Mouse (Mus musculus) megakaryocyte-erythroid progenitor cell, adult 5-6 weeks (primary cell): Measurements from ENCODE around the gene Smcr8. TPM values are rescaled to one million over a fixed set of nuclear protein-coding genes. Genes with fewer than 3 reads are reported as not detected.

Source experiments
- ATAC-seq: replicated peaks from 2 replicates; pipeline ENCODE4 v1.8.0; 2016; ENCODE audit warnings: mild to moderate bottlenecking, inconsistent platforms; ENCODE audit not compliant: severe bottlenecking, poor library complexity, low FRiP score, low TSS enrichment
- total RNA-seq, 2 experiments: library from RNA; stranded (forward) in 1 of 2; stranded (reverse) in 1 of 2; fragments of 200-1000, 215-1000 nt in 1 of 2; fragments of >200 nt in 1 of 2; fragmentation: Nextera tagmentation in 1 of 2; gene quantifications; 2 replicates each; pipeline ENCODE4 v1.2.3; 2014 to 2017

Gene Smcr8
- total RNA-seq (2014; fragmentation: Nextera tagmentation) = 18.5 and 21.5 TPM in 2 replicates
- total RNA-seq (2017) = 11.7 and 11.9 TPM in 2 replicates

GRCm38 (mm10) chr11:60776829-60777740, at the start of gene Smcr8, which contains the start of gene Top3a:
TSS of gene Smcr8 (plus strand) at chr11:60777524.
TSS of gene Top3a (minus strand) at chr11:60777365.
- peak; percentile 93 for ATAC-seq

DNA sequence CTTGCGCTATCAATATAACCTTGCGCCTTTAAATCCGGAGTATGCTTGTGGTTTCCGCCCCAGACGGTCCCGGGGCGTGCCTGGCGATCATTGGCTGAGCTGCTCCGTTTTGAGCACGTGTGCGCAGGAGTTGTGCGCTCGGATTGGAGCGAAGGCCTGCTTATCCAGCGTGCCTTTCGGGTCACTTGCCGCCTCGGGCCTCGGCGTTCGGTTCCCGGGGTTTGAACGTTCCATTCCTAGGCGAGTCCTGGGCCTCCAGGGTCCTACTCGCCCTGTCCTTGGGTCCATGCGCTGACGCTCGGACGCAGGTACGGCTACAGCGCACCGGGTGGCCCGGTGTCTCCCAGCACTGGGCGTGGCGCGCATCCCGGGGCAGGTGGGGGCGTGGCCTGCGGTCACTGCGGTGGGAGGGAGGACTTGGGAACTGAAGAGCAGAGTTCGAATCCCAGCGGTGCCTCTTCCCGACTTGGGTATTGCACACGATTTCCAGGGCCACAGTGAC, 49.0 kb upstream of the Smcr8 start, which contains the start of gene Mief2:
TSS of gene Mief2 (plus strand) at position 139 of the 502 bp plus-strand sequence.
- ATAC-seq = peak; percentile 88

GRCm38 (mm10) chr11:60729217-60729641, 48.1 kb upstream of the Smcr8 start:
- no peak for ATAC-seq

GRCm38 (mm10) chr11:60730169-60730568, 47.2 kb upstream of the Smcr8 start:
- ATAC-seq = no peak

DNA sequence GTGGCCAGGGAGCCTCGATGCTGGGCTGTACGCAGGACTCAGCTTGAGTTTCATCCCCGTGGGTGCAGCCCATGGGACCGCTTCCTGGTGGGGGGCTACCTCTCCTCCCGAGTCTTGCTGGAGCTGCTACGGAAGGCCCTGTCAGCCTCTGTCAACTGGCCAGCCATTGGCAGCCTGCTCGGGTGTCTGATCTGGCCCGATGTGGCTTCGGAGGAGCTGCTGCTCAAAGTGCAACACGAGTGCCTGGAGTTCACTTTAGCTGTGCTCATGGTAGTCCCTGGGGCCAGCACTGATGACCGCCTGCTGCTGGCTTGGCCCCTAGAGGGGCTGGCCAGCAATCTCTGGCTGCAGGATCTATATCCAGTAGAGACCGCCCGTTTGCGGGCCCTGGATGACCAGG, 46.1 kb upstream of the Smcr8 start:
- no peak for ATAC-seq

GRCm38 (mm10) chr11:60734206-60734605, 43.1 kb upstream of the Smcr8 start:
- no peak for ATAC-seq

DNA sequence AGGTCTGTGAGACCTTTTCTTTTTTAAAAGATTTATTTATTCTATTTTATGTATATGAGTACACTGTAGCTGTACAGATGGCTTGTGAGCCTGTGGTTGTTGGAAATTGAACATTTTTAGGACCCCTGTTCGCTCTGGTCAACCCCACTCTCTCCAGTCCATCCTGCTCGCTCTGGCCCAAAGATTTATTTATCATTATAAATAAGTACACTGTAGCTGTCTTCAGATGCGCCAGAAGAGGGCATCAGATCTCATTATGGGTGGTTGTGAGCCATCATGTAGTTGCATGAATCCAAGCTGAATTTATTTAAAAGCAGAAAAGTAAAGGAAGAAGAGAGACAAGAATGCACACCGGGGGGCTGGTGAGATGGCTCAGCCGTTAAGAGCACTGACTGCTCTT, 42.1 kb upstream of the Smcr8 start:
- ATAC-seq = no peak

DNA sequence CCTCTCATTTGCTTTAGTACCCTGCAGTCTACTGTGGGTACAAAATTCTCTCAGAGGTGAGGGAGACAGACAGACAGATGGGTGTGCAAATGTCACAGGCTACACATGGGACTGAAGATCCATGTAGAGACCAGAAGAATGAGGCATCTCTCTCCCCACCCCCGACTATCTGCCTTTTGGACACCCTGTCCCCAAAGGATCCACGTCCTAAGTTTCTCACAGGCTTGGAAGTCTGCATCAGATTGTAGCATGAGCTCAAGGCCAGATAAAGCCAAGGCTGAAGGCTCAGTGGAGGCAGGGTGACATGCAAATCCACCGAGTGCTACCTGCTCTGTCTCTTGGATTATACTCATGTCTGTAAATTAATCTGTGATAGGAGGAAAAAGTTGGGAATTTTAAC, 40.8 kb upstream of the Smcr8 start:
- ATAC-seq = no peak

GRCm38 (mm10) chr11:60737450-60737849, 39.9 kb upstream of the Smcr8 start:
- no peak for ATAC-seq

DNA sequence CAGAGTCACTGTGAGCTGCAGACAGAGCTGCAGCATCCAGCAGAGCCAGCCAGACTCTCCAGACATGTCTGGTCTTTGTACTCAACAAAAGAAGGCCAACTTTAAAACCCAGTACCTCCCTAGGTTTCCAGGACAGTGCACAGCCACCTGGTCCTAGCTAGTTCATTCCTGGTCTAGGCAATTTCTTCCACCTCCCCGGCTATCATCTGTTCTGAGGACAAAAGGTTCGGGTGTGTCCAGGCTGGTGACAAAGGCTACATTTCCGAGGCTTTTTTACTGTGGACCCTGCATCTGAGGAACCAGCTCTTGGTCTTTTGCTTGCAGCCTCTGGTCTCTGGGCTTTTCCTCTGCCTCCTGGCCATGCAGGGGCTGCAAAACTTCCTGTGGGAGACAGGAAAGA, 37.0 kb upstream of the Smcr8 start:
- ATAC-seq = no peak

GRCm38 (mm10) chr11:60755570-60755969, 21.8 kb upstream of the Smcr8 start:
- no peak for ATAC-seq

- no peak for ATAC-seq
Measured at GRCm38 (mm10) chr11:60761681-60762080, 15.6 kb upstream of the Smcr8 start.

- peak; percentile 78 for ATAC-seq
Measured at GRCm38 (mm10) chr11:60766969-60767368, 10.4 kb upstream of the Smcr8 start.

- no peak for ATAC-seq
Measured at GRCm38 (mm10) chr11:60769322-60769721, 8.0 kb upstream of the Smcr8 start.

GRCm38 (mm10) chr11:60770776-60771175, 6.5 kb upstream of the Smcr8 start:
- no peak for ATAC-seq

GRCm38 (mm10) chr11:60772161-60772560, 5.2 kb upstream of the Smcr8 start:
- ATAC-seq = no peak

- ATAC-seq = no peak
Measured at GRCm38 (mm10) chr11:60774158-60774689, 3.1 kb upstream of the Smcr8 start.

- 0 out of 2 replicates have a peak, but pooled peaks have one; percentile 16 for ATAC-seq
Measured at GRCm38 (mm10) chr11:60774841-60775240, 2.5 kb upstream of the Smcr8 start.

- no peak for ATAC-seq
Measured at GRCm38 (mm10) chr11:60775578-60775977, 1.7 kb upstream of the Smcr8 start.

GRCm38 (mm10) chr11:60776107-60776828, 1.1 kb upstream of the Smcr8 start:
- ATAC-seq = no peak
